Mouse (Mus musculus) adrenal gland, adult (tissue): ENCODE results near the gene Zfp990.
"Not testable (repeated sequence)": the region's sequence is repeated elsewhere in the genome, so short reads cannot be mapped to it uniquely, and the experiment has no call there.

Experiments
- DNase-seq, 2 experiments: peaks; one replicate each; pipeline ENCODE4 v3.0.0; 2022 to 2023; ENCODE audit warnings: low spot score in 1 of 2; ENCODE audit not compliant: inconsistent age in 2 of 2

Zfp990 gene

DNA sequence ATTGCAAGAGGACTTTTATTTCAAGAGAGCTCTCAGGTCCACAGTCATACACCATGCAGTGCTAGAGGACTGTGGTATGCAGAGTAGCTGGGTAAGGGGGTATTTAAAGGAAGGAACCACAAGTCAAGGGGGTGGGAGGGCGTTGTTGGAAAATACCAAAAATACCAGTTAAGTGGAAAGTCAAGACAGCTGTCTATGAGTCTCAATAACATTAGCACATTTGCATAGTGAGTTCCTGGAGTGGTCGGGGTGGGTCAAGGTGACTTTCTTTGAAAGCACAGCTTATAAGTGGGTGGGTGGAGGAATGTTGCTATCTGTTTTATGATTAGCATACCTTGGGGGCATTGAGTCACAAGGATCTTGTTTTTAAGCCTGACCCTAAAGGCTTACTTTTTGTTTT lies 75.5 kb downstream of the Zfp990 start:
- not testable (repeated sequence) for DNase-seq
